ENCODE assay signal across 10 mouse cellular contexts in the genomic region with DNA sequence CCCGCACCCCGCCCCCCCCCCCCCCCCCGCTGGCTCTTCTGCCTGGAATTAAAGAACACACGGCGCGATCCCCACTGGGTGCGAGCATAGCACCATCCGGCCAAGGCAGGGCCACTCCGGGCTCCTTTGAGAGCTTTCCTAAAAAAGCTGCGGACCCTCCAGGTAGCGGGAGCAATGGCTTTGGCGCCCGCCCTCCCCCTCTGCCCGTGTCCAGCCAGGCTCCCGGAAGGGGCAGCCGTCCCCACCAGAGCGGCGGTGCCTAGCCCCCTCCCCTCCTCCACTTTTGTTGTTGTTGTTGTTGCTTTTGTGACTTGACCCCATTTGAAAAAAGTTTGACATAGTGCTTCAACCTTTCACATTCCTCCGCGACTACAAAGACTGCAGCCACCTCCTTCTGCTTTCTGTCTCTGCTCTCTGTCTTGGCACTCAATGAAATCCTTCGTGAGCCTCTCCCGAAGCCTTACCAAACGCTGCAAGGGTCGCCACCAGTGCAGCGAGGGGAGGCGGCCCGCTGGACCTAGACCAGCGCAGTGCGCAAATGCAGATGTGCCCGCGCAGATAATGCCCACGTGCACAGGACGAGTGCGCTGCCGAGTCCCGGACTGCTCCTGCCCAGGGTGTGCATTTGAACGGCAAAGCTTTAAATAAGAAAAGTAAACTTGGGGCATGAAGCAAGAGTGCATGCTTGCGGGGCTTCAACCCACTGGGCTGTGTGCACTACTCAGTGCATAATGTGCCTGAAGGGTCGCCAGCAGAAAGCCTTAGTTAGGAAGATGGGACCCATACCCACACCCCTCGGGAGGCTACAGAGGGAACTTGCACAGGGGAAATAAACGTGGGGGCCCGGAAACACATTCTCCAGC.
DNase-seq lines count a peak whose midpoint lies in the region; ATAC-seq and TF ChIP-seq lines count a peak whose summit lies in the region.
"Had no signal": no experiment of that assay in that cellular context is flagged by ENCODE, and none has a peak within 500 bp of the region (broad histone marks: within the 10 kb centered on the region; RNA-seq: fewer than 3 reads in every experiment).

No protein-coding gene starts in this region.

- peaks cover 6% of the 10 kb centered on the region; the same call in 1 of the 2 replicates for H3K27me3 ChIP-seq in kidney, embryonic 16.5 days (ENCODE audit: insufficient read depth, low read length)
- no peaks in the 10 kb centered on the region for H3K27me3 ChIP-seq in embryonic facial prominence, embryonic 15.5 days
- H3K27me3 ChIP-seq in limb, embryonic 12.5 days = peaks cover 16% of the 10 kb centered on the region

- 23% methylated on average over 31 of the region's 42 CpGs for WGBS in kidney, embryonic 16.5 days
- 16% methylated on average over 32 of the region's 42 CpGs for WGBS in embryonic facial prominence, embryonic 15.5 days
- WGBS in limb, embryonic 12.5 days = 25% methylated on average over 29 of the region's 42 CpGs
- 17% methylated on average over 33 of the region's 42 CpGs for WGBS in olfactory bulb, adult 2 months

- H3K4me3 ChIP-seq in kidney, embryonic 16.5 days (ENCODE audit: low read length) = peak overlapping the region; percentile 41
- H3K4me3 ChIP-seq in embryonic facial prominence, embryonic 15.5 days (replicated peaks) = peak overlapping the region; percentile 37
- peak overlapping the region; percentile 40 for H3K4me3 ChIP-seq in limb, embryonic 12.5 days (replicated peaks)
- peak overlapping the region; percentile 18; the same call in 1 of the 2 replicates for H3K4me3 ChIP-seq in olfactory bulb, adult 2 months (ENCODE audit: insufficient read depth, low read depth, low read length)

- 0 out of 2 replicates have a peak, but pooled peaks have one; percentile 42 for ATAC-seq in kidney, embryonic 16.5 days (ENCODE audit: low FRiP score, low TSS enrichment)
- ATAC-seq in embryonic facial prominence, embryonic 15.5 days (ENCODE audit: insufficient number of reproducible peaks, low FRiP score, low TSS enrichment, low read depth) = no peak; the same call in 1 of the 2 replicates
- ATAC-seq in limb, embryonic 12.5 days (ENCODE audit: insufficient number of reproducible peaks, insufficient read depth, low FRiP score, low TSS enrichment, low read depth) = peak; percentile 42; the same call in 1 of the 2 replicates

- H3K4me2 ChIP-seq in kidney, embryonic 16.5 days (replicated peaks; ENCODE audit: low read depth, low read length) = peak overlapping the region; percentile 61
- H3K4me2 ChIP-seq in embryonic facial prominence, embryonic 15.5 days (replicated peaks) = peak overlapping the region; percentile 68
- peak overlapping the region; percentile 67 for H3K4me2 ChIP-seq in limb, embryonic 12.5 days

- DNase-seq in kidney, adult 11 months = no peak
- no peak for DNase-seq in urinary bladder, postnatal 10 days (ENCODE audit: low spot score)
- DNase-seq in adrenal gland, adult 2 months = no peak
- no peak for DNase-seq in adrenal gland, adult 8-10 months
- DNase-seq: cerebellum, adult 9-11 months; kidney, postnatal 36 days had no signal

- H3K36me3 ChIP-seq in kidney, embryonic 16.5 days (ENCODE audit: insufficient read depth, low read length) = no peaks in the 10 kb centered on the region
- no peaks in the 10 kb centered on the region for H3K36me3 ChIP-seq in embryonic facial prominence, embryonic 15.5 days
- H3K36me3 ChIP-seq in limb, embryonic 12.5 days = no peaks in the 10 kb centered on the region

- no peaks in the 10 kb centered on the region for H3K4me1 ChIP-seq in kidney, embryonic 16.5 days (ENCODE audit: insufficient read depth, low read length)
- H3K4me1 ChIP-seq in embryonic facial prominence, embryonic 15.5 days = no peaks in the 10 kb centered on the region
- no peaks in the 10 kb centered on the region for H3K4me1 ChIP-seq in limb, embryonic 12.5 days (replicated peaks)
- H3K4me1 ChIP-seq in olfactory bulb, adult 2 months (ENCODE audit: control insufficient read depth, insufficient read depth, low read length) = peaks cover 14% of the 10 kb centered on the region

- no peak overlapping the region for H3K9ac ChIP-seq in kidney, embryonic 16.5 days (replicated peaks; ENCODE audit: low read length)
- no peak overlapping the region for H3K9ac ChIP-seq in embryonic facial prominence, embryonic 15.5 days
- no peak overlapping the region for H3K9ac ChIP-seq in limb, embryonic 12.5 days (replicated peaks)

- no peak for TF ChIP-seq POLR2A in olfactory bulb, adult 2 months (IDR thresholded peaks at IDR 0.05; ENCODE audit: insufficient read depth, low read depth, low read length)

- H3K9me3 ChIP-seq in kidney, embryonic 16.5 days (ENCODE audit: low read length) = no peaks in the 10 kb centered on the region
- no peaks in the 10 kb centered on the region for H3K9me3 ChIP-seq in embryonic facial prominence, embryonic 15.5 days (replicated peaks)
- H3K9me3 ChIP-seq in limb, embryonic 12.5 days = no peaks in the 10 kb centered on the region

- no peak overlapping the region for H3K27ac ChIP-seq in kidney, embryonic 16.5 days (ENCODE audit: low read length)
- no peak overlapping the region for H3K27ac ChIP-seq in embryonic facial prominence, embryonic 15.5 days (replicated peaks)
- no peak overlapping the region for H3K27ac ChIP-seq in limb, embryonic 12.5 days
- no peak overlapping the region for H3K27ac ChIP-seq in olfactory bulb, adult 2 months (ENCODE audit: insufficient read depth, low read depth, low read length)

- TF ChIP-seq CTCF in olfactory bulb, adult 2 months (IDR thresholded peaks at IDR 0.05; ENCODE audit: insufficient read depth, low read depth, low read length) = no peak
